Mouse (Mus musculus) R1 (cell line): Measurements from ENCODE around the gene Smap2.

Experiments
- DNase-seq: peaks from one replicate; pipeline ENCODE4 v3.0.0-alpha.2; 2018; ENCODE audit warnings: low read depth, low spot score

The Smap2 gene

DNA sequence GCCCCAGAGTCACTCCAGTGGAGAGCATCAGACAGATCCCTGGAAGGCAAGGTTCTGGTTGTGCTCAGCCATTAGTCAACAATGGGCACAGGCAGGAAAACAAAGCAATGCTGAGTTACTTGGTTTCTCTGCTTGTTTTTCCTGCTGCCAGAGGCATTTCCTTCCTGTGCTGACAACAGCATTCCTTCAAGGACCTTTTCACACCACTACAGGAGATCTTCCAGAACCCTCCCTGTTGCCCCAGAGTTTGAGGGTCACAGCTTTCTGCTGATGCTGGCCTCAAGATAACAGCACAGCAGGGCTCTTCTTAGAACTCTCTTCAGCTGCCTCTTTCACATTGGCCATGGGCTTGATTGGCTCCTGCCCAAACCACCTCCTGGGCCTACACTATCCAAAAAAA, 4.9 kb upstream of the Smap2 start:
- DNase-seq = peak; percentile 94

DNA sequence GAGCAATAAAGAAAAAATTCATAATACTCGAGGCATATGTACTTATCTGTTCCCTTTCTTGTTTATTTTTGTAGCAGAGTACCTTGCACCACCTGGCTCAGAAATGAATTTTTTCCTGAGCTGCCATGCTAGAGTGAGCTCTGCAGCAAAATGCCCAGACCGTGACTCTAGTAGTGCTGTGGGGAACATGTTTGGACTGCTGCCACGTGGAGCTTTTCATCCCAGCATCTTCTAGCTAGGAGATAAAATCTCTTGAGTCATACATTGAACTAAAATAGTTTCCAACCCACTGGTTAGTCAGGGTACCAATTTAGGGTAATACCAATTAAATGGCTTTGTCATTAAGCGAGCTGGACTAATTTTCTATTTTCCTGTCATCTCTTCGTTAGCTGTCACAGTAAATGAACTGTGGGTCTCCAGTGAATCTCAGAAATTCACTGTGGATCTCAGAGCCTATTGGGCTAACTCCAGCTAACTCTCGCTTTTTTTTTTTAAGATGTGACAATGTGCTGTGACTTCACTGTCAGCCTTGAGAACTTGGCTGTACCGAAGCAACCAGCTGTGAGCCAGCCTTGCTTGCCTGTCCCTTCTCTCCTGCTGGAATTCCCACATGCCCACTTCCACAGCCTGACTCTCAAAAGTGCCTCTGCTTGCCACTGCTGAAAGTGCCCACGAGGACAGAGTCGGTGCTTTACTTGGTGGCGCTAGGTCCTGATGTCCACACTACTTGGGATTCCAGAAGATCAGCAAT, 3.2 kb upstream of the Smap2 start:
- no peak for DNase-seq

DNA sequence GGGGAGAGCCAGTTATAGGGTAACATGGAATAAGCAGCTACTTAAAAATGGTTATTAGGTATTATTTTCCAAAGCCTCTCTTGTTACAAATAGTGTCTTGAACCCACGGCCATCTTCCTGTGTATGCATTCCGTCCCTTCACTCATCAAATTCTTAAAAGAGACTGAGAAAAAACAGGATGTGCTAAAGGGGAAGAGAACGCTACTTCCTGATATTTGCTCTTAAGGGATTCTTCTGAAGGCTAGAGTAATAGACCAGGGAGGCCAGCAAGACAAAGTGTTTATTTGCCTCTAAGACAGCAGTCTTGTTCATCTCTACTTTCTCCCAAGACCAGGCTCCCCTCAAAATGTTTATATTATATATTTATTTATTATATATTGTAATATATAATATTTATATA, 1.2 kb upstream of the Smap2 start:
- no peak for DNase-seq

DNA sequence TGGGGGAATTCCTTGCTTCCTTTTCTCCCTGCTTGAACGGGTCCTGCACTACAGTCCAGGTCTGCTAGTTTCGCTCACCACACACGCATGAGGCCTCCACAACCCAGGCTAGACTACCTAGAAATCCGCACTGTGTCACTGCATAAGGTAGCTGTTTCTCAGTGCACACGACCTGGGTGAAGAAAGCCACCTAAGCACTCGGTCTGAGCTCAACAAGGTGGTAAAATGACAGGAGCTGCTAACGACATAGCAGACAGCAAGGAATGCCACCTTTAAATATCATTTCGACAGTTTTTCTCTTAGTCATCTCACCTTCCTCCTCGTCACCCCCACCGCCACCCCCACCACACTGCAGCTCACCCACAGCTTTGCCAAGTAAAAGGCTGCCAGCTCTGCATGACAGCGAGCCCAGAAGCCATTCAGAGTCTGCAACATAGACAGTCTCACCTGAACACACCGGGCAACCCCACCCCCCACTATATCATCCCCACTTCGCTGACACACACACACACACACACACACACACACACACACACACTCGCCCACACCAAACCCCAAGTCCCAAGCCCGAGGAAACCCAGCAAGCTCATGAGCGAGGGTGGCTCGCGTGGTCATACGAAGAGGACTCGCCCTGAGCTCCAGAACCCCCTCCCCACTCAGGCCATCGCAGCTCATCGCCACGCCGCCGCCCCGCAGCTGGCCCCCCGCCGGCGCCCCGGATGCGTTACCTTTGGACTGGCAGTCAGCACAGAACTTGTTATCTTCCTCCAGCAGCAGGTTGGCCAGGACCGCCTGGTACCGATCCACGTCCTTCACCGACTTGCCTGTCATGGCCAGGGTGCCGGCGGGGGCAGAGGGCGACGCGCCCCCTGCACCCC, 787 bp downstream of the Smap2 start:
- peak; percentile 54 for DNase-seq

DNA sequence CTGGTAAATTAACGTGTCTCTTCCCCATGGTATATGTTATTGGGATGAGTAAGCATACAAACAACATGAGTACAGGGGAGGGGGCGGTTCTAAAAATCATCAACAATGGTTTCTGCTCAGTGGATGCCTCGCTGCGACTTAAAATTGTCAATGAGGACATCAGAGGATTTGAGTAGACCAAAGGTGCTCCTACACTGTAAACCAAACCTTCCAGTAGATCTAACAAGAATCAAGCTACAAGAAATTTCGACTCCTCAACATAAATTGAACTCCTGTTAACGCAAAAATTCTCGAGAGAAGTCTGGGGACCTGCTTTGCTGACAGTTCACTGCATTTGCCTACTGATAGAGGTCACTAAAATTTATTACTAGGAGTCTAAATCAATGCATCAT, 1.8 kb downstream of the Smap2 start:
- DNase-seq = no peak

DNA sequence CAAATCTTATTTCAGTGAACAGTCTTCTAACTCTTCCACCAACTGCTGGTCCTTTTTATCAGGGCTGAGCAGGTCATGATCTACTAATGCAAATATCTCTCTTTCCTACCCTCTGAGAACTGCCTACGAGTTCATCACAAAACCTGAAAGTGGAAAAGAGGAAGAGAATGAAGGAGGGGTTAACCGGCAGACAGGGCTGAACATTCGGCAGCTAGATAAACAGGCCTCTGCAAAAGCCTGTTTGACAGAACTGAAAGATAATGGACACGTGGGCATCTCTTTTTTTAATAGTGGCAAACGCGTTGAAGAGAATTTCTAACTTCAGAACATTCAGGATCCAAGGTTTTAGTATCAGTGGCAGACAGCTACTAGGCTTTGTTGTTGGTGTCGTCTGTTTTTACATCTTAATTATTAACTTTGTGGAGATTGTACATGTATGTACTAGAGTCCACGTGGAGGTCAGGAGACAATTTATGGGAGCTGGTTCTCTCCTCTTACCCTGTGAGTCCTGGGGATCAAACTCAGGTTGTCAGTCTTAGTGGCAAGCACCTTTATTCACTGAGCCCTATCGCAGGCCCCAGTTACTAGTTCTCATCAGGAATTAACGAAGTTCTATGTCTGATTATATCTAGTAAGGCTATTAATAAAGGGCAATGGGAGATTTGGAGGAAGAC, 2.3 kb downstream of the Smap2 start:
- DNase-seq = no peak

DNA sequence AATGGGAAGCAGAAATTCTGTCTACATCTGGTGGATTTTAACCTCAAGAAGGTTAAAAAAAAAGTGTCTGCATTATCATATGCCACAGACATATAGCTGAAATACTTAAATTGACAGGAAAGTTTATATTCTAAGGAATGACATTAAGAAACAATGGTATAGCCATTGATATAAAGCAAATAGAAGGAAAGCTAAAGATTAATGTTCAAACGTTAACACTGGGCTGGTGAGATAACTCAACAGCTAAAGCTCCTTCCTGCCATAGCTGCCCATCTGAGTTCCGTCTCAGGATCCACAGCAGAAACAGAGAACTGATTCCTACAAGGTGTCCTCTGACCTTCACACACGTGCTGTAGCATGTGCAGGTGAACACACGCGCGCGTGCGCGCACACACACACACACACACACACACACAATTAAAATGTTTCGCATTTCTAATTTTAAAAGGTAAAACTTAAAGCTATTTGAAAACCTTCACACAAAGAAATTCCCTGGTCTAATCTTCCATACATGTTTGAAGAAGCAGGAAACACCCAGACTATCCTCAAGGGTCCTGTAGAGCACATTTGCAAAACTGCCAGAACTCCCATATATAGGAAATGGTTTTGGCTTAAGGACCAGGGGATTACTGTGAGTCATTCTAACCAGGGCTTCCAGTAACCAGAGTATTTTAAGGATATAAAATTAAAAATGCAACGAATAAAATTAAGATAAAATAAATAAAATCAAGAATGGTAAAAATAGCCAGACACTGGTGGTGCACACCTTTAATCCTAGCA, 6.1 kb downstream of the Smap2 start:
- DNase-seq = no peak

DNA sequence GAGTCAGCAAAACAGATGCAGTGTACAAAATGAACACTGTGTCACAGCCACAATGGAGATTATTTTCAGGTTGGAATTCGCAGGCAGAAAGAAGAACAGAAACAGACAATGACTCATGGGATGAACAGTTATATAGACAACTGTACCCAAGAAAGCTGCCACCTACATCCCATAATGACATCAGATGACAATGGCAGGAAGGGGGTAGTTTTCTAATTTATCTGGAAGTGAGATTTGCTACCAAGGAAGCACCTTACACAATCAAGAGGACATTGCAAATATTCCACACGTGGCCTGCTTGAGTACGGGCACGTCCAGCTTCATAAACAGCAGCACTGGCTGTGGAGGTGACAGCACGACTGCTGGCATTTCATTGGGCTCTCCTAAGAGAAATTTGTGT, 7.9 kb downstream of the Smap2 start:
- DNase-seq = no peak

DNA sequence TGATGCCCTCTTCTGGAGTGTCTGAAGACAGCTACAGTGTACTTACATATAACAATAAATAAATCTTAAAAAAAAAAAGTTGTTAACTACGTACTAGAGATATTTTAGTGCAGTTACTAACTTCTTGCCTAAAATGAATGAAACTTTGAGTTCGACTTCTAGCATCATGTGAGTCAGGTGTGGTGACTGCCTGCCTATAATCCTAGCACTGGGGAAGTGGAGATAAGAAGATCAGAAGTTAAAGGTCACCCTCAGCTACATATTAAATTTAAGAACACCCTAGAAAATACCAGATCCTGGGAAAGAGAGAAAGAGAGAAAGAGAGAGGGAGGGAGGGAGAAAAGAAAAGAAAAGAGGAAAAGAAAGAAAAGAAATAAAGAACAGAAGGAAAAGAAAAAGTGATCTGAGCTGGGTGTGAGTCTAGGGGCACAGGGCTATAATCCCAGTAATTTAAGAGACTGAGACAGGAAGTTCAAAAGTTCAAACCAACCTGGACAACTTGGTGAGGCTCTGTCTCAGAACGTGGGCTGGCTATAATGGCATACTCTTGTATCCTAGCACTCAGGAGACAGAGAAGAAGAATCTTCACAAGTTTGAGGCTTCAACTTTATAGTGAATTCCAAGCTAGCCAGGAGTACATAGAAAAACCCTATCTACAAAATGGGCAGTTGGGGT, 8.8 kb downstream of the Smap2 start:
- DNase-seq = no peak

DNA sequence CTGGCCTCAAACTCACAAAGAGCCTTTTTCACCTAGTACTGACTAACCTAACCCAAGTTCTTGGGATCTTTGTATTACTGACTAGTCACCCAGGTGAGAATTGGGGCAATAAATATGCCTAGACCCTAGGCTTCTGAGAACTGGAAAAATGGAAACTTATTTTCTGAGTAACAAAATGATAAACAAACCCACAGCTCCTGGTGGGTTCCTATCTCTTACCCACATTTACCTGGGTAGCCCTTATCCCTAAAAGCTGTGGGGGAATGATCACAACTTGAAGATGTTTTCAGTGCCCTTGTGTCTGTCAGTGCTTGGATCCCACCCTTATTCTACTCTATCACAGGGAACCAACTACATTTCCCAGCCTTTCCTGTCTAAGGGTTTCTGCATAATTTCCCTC, 10.0 kb downstream of the Smap2 start:
- DNase-seq = no peak

DNA sequence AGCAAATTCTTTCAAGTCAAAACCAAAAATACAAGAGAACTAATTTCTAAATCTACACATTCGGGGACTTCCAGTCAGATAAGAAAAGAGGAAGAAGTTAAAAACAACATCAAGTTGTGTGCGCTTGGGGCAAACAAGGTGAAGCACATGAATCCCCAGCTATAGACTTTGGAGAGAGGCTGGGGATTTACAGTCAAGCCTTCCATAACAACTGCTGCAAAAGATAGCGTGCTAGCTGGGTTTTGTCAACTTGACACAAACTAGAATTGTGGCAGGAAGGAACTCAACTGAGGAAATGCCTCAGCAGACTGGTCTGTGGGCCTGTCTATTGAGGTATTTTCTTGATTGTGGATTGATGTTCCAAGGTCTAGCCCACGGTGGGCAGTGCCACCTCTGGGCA, 12.4 kb downstream of the Smap2 start:
- DNase-seq = no peak

DNA sequence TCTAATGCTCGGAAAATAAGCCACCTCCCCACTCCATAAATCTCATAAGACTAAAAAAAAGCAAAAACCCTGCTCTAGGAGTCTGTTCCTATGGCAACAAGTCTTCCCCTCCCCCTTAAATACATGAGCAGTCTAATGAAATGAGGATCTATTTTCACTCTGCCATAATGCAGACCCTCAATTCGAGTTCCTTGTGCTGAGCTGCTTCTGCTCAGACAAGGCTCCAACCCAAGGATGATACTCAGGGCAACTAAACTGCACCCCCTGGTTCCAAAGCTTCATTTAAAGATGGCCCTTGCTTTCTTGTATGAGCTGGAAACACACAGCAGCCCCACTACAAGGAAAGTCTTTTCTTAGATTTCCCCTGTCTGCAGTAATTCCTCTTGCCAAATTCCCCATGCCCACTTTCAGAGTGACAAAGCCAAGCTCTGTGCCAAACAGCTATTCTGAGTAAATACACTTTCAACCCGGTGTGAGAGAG, 13.4 kb downstream of the Smap2 start:
- DNase-seq = no peak

DNA sequence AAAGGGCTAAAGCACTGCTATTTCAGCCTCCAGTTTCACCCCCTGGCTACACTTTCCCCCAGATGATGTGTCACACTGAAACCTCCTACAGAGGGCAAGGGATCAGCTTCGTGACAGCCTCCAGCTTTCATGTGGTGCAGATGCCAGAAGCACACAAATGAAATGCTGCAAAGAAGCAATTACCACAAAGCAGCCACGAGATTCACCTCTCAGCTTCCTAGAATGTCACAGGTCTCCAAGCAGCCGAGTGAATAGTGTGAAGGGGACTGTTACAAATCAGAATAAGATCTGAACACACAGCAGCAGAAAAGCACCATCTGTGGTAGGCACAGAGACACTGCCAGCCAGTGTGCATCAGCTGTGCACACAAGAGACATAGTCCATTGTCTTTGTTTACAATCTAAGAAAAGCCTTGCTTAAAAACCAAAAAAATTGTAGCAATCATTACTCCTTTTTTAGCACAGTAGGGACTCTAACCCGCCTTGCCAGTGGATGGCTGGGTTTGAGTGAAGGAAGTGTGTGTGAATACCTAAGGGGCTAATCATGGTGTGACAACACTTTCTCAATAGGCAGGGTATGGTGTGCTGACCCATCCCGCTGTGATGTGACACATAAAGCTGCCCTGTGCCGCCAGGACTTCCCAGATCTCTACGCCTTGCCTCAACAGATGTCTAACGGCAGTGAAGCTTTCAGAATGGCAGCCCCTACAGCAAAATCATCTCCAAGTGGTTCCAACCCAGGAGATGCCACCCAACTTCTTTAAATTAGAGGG, 14.5 kb downstream of the Smap2 start:
- no peak for DNase-seq

DNA sequence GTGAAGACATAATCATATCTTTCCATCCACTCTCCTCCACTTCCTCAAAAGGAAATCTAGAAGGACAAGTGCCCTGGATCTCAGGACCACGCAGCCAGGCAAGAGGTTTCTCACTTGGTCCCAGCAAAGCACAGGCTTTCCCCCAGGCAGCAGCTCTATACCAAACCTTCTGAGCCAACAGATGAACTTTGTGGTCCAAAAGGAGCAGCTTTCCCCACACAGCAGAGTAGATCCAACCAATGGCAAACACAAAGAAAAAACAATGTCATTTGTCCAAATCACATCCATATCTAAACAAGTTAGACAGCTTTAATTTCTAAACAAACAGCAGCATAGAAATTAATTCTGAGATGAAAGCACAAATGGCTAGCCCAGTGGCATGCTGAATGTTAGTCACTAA, 15.4 kb downstream of the Smap2 start:
- no peak for DNase-seq

DNA sequence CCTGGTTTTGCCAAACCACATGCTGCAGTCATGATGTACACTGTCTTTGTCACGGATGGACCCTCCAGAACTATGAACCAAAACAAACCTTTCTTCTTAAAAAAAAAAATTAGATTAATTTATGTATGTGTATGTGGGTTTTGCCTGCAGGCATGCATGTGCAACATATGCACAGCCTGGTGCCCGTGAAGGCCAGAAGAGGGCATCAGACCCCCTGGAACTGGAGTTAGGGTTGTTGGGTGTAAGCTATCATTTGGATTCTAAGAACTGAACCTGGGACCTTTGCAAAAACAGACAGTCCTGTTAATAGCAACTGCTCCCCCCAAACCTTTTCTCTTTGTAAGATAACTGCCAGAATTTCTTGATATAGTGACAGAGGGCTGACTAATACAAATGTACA, 16.0 kb downstream of the Smap2 start:
- DNase-seq = no peak

DNA sequence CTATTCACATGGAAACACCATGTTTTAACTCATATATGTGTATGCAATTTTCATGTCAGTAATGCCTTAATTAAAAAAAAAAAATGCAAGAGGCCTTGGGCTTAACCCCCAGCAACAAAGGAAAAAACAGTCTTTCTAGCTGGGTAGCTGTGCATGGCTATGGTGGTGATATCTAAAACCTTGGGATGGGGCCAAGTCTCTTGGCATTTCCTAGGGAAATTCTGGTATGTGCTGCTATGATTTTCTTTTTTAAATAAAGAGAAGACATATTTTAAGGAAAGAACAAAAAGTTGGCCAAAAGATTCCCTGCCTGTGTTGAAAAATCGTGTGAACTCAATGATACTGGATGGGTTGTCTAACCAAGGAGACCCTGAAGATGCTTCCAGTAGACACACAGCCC, 21.1 kb downstream of the Smap2 start:
- DNase-seq = no peak

DNA sequence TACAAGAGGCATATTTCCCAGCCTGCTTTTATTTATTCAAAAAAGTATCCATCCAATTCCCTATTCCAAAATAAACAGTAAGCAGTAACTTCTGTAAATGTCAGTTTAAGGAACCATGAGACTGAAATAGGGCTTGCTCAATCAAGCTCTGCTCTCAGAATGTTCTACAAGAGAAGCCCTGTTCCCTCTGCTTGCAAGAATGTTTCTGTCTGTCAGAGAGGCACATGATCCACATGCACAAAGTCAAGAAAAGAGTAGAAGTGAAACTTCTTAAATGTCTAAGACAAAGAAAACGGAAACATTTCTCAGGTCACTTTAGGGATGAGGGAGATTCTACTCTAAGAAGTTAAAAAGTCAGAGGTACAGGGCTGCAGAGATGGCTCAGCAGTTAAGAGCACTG, 24.0 kb downstream of the Smap2 start:
- no peak for DNase-seq

DNA sequence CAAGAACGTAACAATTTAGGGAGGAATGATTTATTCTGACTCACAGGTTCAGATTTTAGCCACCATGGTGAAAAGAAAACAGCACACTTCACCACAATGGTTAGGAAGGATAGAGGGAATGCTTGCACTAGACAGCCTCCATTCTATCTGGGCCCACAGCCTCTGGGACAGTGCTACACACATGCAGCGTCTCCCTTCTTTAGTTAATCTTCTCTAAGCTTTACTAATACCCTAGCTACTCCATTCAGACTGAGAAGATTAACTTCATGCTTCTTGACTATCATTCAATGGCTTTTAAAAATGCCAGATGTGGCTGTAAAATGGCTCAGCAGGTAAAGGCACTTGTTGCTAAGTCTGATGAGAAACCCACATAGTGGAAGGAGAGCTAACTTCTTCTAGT, 24.8 kb downstream of the Smap2 start:
- no peak for DNase-seq

DNA sequence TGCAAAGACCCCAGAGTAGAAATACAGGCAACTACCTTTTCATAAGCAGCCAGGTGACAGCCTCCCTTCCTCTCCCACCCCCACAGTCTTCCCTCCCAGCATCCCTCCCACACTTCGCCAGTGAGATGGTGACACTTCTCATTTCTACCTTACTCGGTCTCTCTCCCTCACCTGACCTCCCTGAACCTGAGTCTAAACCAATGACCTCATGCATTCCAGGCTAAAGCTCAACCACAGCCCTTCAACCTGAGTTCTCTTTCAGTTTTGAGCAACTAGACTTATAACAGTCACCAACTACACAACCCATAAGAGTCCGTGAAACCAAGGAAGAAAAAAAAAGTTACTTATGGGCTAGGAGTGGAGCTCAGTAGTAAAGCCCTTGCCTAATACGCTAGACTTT, 29.7 kb downstream of the Smap2 start:
- no peak for DNase-seq

DNA sequence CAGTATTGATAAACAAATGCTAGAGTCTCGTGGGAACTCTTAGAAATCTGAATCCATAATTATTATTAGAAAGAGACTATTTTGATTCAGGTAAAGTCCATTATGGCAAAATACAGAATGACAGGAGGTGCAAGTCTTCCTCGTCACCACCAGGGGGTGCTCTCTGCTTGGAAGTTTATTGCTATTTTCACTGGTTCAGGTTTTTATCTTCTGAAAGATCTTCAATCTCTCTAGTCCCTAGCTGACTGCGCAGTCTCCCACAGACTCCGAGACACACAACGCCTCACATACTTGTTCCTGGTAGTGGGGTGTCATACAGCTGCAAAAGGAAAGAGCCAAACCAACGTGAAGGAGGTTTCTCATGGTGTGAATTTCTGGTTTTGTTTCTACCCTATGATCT, 30.6 kb downstream of the Smap2 start:
- DNase-seq = peak; percentile 34
